Mouse (Mus musculus) cerebral cortex, adult 2 months (tissue): ENCODE measurements around the gene Dcaf4.

Source experiments
- WGBS: fragments of 180-500 bp; shearing (Covaris S2); methylation state at CpG from one replicate; pipeline ENCODE4 v1.1.7; 2018; 5-methylcytosine and 5-hydroxymethylcytosine counted together

Dcaf4 gene

GRCm38 (mm10) chr12:83495961-83496282 lies 24.3 kb upstream of the Dcaf4 start:
- WGBS: 77% methylated on average over 9 of the region's 9 CpGs

DNA sequence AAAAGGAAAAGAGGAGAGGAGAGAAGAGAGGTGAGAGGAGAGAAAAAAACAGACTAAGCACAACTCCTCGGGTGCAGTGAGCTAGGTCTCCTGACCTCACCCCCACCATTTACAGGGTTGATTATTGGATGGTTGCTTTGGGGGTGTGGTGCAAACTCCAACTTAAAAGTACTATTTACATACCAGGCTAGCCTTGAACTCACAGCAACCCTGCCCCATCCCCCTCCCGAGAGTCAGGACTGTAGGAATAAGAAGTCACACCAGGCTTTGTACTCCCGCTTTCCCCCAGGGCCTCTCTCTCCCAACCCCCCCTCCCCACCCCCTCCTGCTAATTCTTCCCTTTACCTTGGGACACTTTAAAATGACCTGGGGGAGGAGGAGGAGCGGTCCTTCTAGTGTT lies 23.9 kb upstream of the Dcaf4 start:
- 86% methylated on average over 4 of the region's 4 CpGs for WGBS

DNA sequence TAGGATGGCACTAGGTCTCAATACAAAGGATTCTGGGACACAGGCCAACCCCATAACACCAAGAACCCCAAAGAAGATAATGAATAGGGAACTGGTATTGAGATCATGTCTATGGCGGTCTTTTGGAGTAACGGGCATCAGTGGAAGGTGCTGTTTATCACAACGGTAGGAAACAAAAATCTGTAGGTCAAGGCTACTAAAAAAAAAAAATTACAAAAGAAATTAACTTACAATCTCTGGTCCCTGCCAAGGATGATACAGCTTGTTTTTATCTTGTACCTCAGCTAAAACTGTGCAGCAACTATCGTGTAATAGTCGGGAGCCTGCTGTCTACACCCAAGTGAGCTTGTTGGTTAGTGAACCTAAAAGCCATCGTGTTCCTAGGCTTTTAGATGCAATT lies 23.5 kb upstream of the Dcaf4 start:
- WGBS: 82% methylated on average over 6 of the region's 6 CpGs

DNA sequence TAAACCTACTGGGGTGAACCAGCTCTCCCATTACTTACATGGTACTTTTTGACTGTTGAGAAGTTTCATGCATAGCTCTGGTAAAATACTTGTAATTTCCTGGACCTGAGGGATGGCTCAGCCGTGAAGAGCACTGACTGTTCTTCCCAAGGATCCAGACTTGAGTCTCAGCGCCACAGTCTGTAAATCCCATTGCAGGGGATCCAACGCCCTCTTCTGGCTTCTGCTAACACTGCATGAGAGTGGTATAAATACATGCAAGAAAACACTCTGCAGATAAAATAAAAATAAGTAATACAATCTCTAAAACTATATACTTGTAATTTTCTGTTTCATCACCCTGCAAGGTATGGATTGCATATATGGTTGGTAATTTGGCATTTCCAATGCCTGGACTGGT lies 22.3 kb upstream of the Dcaf4 start:
- WGBS: 82% methylated on average over 3 of the region's 3 CpGs

- 78% methylated on average over 5 of the region's 5 CpGs for whole genome bisulfite sequencing
Measured at GRCm38 (mm10) chr12:83499256-83499655, 21.0 kb upstream of the Dcaf4 start.

- 6% methylated on average over 9 of the region's 9 CpGs for WGBS
Measured at GRCm38 (mm10) chr12:83502190-83502589, 18.1 kb upstream of the Dcaf4 start.

- 94% methylated on average over 10 of the region's 10 CpGs for WGBS
Measured at GRCm38 (mm10) chr12:83506543-83506942, 13.7 kb upstream of the Dcaf4 start.

- 88% methylated on average over 5 of the region's 5 CpGs for WGBS
Measured at GRCm38 (mm10) chr12:83510586-83510985, 9.7 kb upstream of the Dcaf4 start.

GRCm38 (mm10) chr12:83512783-83513182 lies 7.5 kb upstream of the Dcaf4 start:
- 18% methylated on average over 4 of the region's 4 CpGs for WGBS

GRCm38 (mm10) chr12:83513185-83513584 lies 7.1 kb upstream of the Dcaf4 start:
- WGBS: 16% methylated on average over 5 of the region's 5 CpGs

- 62% methylated on average over 4 of the region's 4 CpGs for WGBS
Measured at GRCm38 (mm10) chr12:83514216-83514615, 6.0 kb upstream of the Dcaf4 start.

- WGBS: 92% methylated on average over 3 of the region's 3 CpGs
Measured at GRCm38 (mm10) chr12:83517580-83517979, 2.7 kb upstream of the Dcaf4 start.

- WGBS: 52% methylated on average over 8 of the region's 8 CpGs
Measured at GRCm38 (mm10) chr12:83521083-83521482, 817 bp downstream of the Dcaf4 start.

GRCm38 (mm10) chr12:83523056-83523455 lies 2.8 kb downstream of the Dcaf4 start:
- WGBS: 79% methylated on average over 6 of the region's 6 CpGs

GRCm38 (mm10) chr12:83523892-83524291 lies 3.6 kb downstream of the Dcaf4 start:
- WGBS: 86% methylated on average over 4 of the region's 4 CpGs

DNA sequence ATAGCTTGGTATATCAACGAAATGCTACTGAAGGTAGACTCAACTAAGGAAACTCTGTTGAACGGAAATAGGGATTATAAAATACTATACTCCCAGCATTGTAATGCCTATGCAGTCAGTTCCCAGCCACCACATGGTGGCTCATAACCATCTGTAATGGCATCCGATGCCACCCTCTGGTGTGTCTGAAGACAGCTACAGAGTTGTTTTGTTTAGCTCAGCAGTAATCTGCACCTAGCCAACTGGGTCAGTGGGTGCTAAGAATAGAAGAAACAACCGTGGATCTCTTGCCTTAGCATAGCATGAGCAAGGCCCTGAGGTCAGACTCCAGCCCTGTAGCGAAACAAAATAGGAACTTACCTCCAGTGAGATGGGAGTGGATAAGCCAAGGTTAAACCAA lies 4.1 kb downstream of the Dcaf4 start:
- WGBS: 56% methylated on average over 5 of the region's 5 CpGs

DNA sequence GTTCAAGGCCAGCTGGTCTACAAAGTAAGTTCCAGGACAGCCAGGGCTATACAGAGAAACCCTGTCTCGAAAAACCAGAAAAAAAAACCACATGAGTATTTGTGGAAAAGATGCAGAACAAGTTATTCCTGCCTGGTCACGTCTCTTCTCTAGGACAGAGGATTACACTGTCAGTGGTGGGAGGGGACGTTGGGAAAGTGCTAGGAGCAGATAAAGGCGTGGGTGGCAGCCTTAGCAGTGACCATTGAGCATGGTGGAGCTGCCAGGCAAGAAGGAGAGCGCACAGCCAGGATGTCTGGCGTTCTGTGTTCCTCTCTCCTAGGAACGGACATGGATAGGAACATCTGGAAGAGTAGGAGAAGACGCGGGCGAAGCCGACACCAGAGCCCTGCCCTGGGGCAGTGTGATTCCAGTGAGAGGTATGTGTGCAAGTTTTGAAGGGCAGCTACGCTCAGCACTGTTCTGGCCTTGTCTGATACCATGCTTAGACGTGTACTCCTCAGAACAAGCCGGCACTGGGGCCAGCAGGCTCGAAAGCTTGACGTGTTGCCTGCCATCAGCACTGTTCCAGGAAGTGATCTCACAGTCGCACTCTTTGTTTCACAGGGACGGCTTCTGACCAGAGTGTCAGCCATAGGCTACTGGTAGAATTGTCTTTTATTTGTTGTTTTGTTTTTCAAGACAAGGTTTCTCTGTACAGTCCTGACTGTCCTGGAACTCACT lies 5.7 kb downstream of the Dcaf4 start:
- WGBS: 58% methylated on average over 18 of the region's 18 CpGs

- WGBS: 87% methylated on average over 6 of the region's 6 CpGs
Measured at GRCm38 (mm10) chr12:83527816-83528215, 7.5 kb downstream of the Dcaf4 start.

- WGBS: 94% methylated on average over 5 of the region's 5 CpGs
Measured at GRCm38 (mm10) chr12:83528665-83529064, 8.4 kb downstream of the Dcaf4 start.

- WGBS: 97% methylated on average over 6 of the region's 6 CpGs
Measured at GRCm38 (mm10) chr12:83531992-83532391, 11.7 kb downstream of the Dcaf4 start.

DNA sequence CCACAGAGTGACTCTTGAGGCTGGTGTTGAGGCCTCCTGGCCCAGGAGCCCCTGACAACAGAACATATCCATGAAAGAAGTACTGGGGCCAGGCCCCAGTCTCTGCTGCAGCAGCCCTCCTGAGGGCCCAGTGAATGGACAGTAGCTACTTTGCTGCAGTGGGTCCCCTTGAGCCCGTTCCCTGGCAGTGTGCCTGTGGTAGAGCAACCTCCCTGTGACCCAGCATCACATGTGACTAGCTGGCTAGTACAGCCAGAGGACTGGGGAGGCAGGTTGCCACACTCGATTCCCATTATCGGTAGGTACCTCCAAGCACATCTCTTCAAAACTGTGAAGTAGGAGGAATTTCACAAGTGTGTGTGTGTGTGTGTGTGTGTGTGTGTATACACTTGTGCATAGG lies 12.7 kb downstream of the Dcaf4 start:
- 70% methylated on average over 3 of the region's 3 CpGs for WGBS

GRCm38 (mm10) chr12:83534190-83534589 lies 13.9 kb downstream of the Dcaf4 start:
- 53% methylated on average over 3 of the region's 3 CpGs for WGBS

DNA sequence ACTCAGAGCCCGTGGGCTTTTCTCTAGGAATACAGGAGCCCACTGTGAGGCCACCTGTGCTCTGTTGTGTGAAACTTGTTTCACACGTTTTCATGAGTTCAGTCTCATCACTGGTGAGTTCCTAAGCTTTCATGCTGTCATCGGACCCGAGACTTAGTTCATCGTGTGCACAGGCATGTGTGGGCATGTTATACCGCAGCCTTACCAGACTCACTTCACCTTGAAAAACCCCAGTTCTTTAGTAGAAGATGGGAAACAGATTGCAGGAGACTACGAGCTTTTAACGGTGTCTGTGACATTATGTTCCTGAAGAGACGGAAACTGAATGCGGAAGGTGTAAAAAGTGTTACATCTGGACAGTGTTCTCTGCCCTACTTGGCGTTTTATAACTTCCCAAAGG lies 15.2 kb downstream of the Dcaf4 start:
- 59% methylated on average over 11 of the region's 11 CpGs for WGBS

DNA sequence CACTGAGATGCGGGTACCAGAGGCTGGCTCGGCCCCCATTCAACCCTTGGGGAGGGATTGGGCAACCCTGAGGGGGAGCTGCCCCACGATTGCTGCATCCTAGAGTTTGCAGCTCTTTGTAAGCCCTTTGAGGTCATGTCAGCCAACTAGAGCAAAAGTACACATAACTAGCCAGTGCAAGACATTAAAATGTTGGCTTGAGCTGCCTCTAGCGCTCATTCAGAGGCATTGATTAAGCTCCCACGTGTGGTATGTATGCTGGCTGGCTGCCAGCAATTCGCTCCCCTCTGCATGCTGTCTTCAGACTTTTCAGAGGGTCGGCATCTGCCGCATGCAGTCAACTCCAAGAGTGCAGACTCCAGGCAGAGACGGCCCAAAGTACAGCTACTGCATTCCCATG lies 15.8 kb downstream of the Dcaf4 start:
- WGBS: 43% methylated on average over 9 of the region's 9 CpGs
